Mouse (Mus musculus) neural tube, embryonic 13.5 days (tissue): ENCODE measurements at regions not wholly inside any gene's neighbourhood (a gene's known extent, or its start where the extent isn't known, plus 50 kb on each side); places are given as distances from the start of the nearest gene placed in this dataset.

Experiments
- ATAC-seq: fragments of 200-750 bp; cut with Nextera tagmentation; 2 replicates; pipeline ENCODE4 v1.8.0; 2017; ENCODE audit warnings: low read depth, mild to moderate bottlenecking, moderate TSS enrichment, moderate library complexity
- H3K27ac ChIP-seq: fragments of 300-500 bp; sonication (generic); replicated peaks from 2 replicates; pipeline ENCODE4 v1.5.1; 2015; ENCODE audit warnings: moderate library complexity, mild to moderate bottlenecking, inconsistent platforms
- H3K27me3 ChIP-seq: fragments of 300-500 bp; sonication (generic); 2 replicates; pipeline ENCODE4 v1.6.1; 2015; ENCODE audit warnings: mild to moderate bottlenecking, inconsistent platforms
- H3K36me3 ChIP-seq: fragments of 300-500 bp; sonication (generic); 2 replicates; pipeline ENCODE4 v1.6.1; 2015; ENCODE audit warnings: mild to moderate bottlenecking, inconsistent platforms
- H3K4me1 ChIP-seq: fragments of 300-500 bp; sonication (generic); replicated peaks from 2 replicates; pipeline ENCODE4 v1.6.1; 2015; ENCODE audit warnings: inconsistent platforms
- H3K4me2 ChIP-seq: fragments of 300-500 bp; sonication (generic); 2 replicates; pipeline ENCODE4 v1.6.1; 2015; ENCODE audit warnings: inconsistent platforms, mild to moderate bottlenecking, moderate library complexity
- H3K4me3 ChIP-seq: fragments of 300-500 bp; sonication (generic); 2 replicates; pipeline ENCODE4 v1.5.1; 2015; ENCODE audit warnings: mild to moderate bottlenecking, inconsistent platforms
- H3K9ac ChIP-seq: fragments of 300-500 bp; sonication (generic); 2 replicates; pipeline ENCODE4 v1.6.1; 2015; ENCODE audit warnings: moderate library complexity, mild to moderate bottlenecking, inconsistent platforms
- H3K9me3 ChIP-seq: fragments of 300-500 bp; sonication (generic); 2 replicates; pipeline ENCODE4 v1.6.1; 2016; ENCODE audit warnings: inconsistent platforms
- WGBS: fragments of 180-500 bp; shearing (Covaris S2); methylation state at CpG from one replicate; pipeline ENCODE4 v1.1.7; 2015; 5-methylcytosine and 5-hydroxymethylcytosine counted together

DNA sequence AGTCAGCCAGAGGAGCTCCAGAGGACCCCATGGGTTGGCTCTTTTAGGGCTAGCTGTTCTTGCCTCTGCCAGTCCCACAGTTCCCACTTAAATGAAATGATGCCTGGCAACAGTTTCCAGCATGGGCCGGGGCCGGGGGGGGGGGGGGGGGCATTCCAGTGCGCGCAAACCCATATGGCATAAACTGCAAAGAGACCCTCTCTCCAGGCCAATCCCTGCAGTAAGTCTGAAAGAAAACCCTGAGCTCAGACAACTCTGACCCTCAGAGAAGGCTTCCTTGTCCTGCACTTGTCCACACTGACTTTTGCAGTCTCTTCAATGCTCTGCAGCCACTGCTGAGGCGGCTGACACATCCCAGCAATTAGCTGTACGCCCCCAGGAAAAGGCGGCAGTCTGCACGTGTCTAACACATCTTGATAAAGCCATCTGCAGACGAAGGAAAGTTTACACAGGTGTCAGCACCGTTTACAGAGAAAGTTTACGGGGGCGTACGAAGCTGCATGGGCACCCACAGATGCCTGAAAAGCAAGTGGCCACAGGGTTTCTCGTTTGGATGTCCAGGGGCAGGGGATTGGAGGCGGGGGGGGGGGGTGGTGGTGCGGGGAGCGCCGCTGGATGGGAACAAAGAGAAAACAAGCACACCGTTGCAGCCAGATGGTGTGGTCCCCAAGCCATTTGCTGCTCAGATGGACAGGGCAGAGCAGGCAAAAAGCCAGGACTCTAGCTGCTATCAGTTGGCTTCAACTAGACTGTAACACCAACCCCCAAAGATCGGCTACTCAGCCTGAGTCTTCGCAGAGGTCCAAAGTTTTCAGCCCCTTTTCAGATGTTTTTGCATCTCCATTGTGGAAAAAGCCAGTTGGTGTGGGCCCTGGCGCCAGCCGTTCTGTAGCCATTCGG, 244.0 kb upstream of the Hs6st1 start:
- no peaks in the 10 kb centered on the region for H3K27me3 ChIP-seq
- WGBS, result 59% methylated on average over 22 of the region's 24 CpGs

DNA sequence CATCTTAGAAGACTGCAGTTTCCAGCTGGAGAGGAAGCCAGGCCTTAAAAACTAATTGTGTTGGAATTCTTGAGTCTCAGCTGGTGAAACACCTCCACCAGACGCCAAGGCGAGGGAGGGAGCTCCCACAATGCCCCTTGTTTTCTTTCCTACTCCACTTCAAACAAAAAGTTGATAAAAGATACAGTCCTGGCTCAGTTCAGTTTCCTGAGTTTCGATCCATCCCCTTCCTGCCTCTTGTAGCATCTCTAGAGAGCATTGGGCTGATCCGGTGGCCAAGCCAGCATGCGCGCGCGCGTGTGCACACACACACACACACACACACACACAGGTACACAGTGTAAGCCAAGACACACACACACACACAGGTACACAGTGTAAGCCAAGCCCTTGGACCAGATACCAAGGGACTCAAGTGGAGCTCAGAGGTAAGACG, 242.7 kb upstream of the Hs6st1 start:
- Histone ChIP-seq H3K36me3 (no peaks in the 10 kb centered on the region), H3K27ac (no peak overlapping the region), H3K9me3 (no peaks in the 10 kb centered on the region), H3K4me2 (no peak overlapping the region), H3K4me3 (no peak overlapping the region), H3K9ac (no peak overlapping the region), H3K4me1 (peaks cover 8% of the 10 kb centered on the region), H3K27me3 (no peaks in the 10 kb centered on the region)
- WGBS, result 81% methylated on average over 10 of the region's 10 CpGs
- ATAC-seq, result no peak

More for the DNA sequence above, 244.0 kb upstream of the Hs6st1 start:
- Histone ChIP-seq H3K9me3 (no peaks in the 10 kb centered on the region), H3K36me3 (no peaks in the 10 kb centered on the region), H3K9ac (no peak overlapping the region), H3K4me1 (peaks cover 8% of the 10 kb centered on the region), H3K4me2 (no peak overlapping the region), H3K4me3 (no peak overlapping the region), H3K27ac (no peak overlapping the region)
- ATAC-seq, result no peak

DNA sequence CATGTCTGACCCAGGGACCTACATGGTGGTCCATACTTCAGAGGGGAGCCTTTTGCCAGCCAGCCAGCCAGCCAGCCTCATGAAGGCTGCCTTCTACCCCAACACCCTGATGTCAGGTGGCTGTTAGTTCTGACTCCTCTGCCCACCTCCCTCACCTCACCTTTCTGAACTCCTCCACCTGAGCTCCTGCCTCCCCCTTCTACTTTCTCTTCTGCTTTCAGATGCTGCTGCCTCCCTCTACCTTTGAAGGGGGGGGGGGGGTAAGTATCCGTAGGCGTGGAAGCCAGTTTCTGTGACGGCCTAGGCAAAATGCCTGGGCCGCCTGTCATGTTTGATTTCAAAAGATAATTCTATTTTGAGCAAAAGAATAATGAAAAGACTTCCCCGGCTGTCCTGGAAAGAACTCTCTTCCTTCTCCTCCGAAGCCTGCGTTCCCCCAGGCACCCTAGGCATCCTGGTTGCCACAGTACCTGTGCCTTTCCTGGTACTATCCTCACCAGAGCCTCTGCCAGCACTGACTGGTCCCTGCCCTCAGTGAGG, 241.6 kb upstream of the Hs6st1 start:
- Histone ChIP-seq H3K27me3 (no peaks in the 10 kb centered on the region), H3K9me3 (no peaks in the 10 kb centered on the region), H3K4me2 (no peak overlapping the region), H3K4me1 (peaks cover 8% of the 10 kb centered on the region), H3K27ac (no peak overlapping the region), H3K9ac (no peak overlapping the region), H3K4me3 (no peak overlapping the region), H3K36me3 (no peaks in the 10 kb centered on the region)
- no peak for ATAC-seq
- WGBS, result 92% methylated on average over 7 of the region's 7 CpGs

DNA sequence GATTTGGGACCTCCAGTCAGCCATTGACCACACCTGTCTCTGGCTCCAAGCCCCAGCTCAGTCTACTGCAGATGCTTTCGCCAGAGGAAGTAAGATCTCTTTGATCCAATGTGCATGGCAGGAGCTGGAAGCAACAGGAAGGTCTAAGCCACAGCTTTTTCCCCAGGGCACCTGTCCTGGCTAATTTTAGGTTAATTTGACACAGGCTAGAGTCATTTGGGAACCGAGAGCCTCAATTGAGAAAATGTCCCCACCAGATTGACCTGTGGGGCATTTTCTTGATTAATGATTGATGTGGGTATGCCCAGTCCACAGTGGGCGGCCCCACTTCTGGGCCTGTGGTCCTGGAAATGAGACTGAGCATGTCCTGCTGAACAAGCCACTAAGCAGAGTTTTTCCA, 240.7 kb upstream of the Hs6st1 start:
- H3K36me3 ChIP-seq, result no peaks in the 10 kb centered on the region
- H3K27me3 ChIP-seq, result no peaks in the 10 kb centered on the region
- no peak overlapping the region for H3K4me2 ChIP-seq
- WGBS, result 62% methylated on average over 3 of the region's 3 CpGs
- no peak overlapping the region for H3K9ac ChIP-seq
- H3K4me3 ChIP-seq, result no peak overlapping the region
- no peak for ATAC-seq
- peaks cover 8% of the 10 kb centered on the region for H3K4me1 ChIP-seq
- H3K9me3 ChIP-seq, result no peaks in the 10 kb centered on the region
- H3K27ac ChIP-seq, result no peak overlapping the region

DNA sequence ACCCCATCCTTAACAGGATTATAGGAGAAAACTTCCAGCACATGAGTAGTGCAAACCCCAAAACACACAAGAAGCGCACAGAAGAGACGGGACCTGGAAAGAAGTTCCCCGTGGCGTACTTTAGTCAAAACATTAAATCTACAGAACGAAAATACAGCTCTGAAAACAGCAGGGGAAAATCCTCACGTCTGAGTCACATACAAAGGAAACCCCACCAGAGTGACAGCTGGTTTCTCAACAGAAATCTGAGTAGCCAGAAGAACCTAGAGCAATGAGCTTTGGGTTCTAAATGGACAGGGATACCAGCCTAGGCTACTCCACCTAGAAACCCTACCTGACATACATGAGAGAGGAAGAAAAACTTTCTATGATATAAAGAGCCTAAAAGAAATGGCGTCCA, 234.0 kb upstream of the Hs6st1 start:
- H3K4me3 ChIP-seq, result no peak overlapping the region
- no peaks in the 10 kb centered on the region for H3K36me3 ChIP-seq
- H3K9me3 ChIP-seq, result no peaks in the 10 kb centered on the region
- ATAC-seq, result no peak
- no peak overlapping the region for H3K9ac ChIP-seq
- H3K4me1 ChIP-seq, result no peaks in the 10 kb centered on the region
- no peak overlapping the region for H3K27ac ChIP-seq
- H3K27me3 ChIP-seq, result no peaks in the 10 kb centered on the region
- 81% methylated on average over 7 of the region's 7 CpGs for WGBS
- no peak overlapping the region for H3K4me2 ChIP-seq

DNA sequence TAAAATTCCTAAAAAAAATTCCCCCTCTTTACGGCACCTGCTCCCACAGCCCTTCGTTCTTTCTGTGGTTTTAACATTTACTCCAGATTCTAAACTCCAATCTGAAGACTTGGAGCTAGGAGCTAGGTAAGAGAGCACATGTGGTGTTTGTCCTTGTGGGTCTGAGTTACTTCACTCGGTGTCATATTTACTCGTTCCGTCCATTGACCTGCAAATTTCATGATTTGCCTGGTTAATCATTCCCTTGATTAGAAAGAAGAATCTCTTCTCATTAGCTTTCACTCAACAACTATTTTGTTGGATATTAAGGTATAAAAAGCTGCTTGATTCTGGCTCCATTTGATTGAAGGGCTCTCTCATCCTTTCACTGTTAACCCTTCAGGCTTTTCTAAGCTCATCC, 231.6 kb upstream of the Hs6st1 start:
- Histone ChIP-seq H3K9ac (no peak overlapping the region), H3K4me1 (no peaks in the 10 kb centered on the region), H3K4me3 (no peak overlapping the region), H3K4me2 (no peak overlapping the region), H3K9me3 (no peaks in the 10 kb centered on the region), H3K36me3 (no peaks in the 10 kb centered on the region), H3K27me3 (no peaks in the 10 kb centered on the region), H3K27ac (no peak overlapping the region)
- ATAC-seq, result no peak
- 91% methylated on average over 5 of the region's 5 CpGs for WGBS

DNA sequence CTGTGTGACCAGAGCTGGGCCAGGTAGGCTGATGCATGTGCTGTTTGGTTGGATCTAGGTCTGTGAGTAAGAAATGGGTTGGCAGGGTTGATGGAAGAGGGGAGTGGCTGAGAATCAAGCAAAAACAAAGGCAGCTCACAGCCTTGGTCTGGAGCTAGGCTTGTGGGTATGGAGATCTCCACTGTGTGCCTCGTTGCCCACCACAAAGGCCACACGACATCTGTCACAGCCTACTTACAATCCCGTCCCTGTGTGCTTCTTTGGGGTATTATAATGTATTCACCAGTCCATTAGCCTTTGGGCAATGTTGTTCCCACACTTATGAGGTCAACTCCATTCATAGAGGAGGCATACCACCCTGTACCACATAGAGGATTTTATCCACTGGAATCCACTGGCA, 229.6 kb upstream of the Hs6st1 start:
- no peak overlapping the region for H3K27ac ChIP-seq

DNA sequence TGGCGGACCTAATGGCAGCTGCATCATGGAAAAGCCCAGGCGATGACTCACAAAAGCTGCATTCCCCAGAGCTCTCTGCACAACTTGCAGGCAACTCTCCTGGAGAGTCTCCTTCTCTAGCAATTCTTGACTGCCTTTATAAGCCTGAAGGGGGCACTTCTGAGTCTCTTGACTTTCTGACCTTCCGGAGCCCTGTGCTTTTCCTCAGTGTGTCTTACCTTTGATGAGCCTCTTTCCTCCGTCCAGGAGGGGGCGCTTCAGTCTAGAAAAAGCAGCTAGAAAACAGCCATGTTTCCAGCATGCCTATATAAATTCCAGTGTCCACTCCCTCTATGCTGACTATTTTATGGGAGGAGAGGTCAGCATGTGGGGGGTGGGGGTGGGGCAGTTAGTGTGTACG, 228.8 kb upstream of the Hs6st1 start:
- Histone ChIP-seq H3K4me1 (no peaks in the 10 kb centered on the region), H3K27me3 (no peaks in the 10 kb centered on the region), H3K27ac (no peak overlapping the region), H3K4me3 (no peak overlapping the region), H3K9me3 (no peaks in the 10 kb centered on the region), H3K9ac (no peak overlapping the region), H3K4me2 (no peak overlapping the region), H3K36me3 (no peaks in the 10 kb centered on the region)
- 74% methylated on average over 6 of the region's 6 CpGs for WGBS
- ATAC-seq, result no peak

More for the DNA sequence above, 229.6 kb upstream of the Hs6st1 start:
- H3K4me2 ChIP-seq, result no peak overlapping the region
- WGBS, result 80% methylated on average over 3 of the region's 3 CpGs
- H3K36me3 ChIP-seq, result no peaks in the 10 kb centered on the region
- H3K9ac ChIP-seq, result no peak overlapping the region
- no peak overlapping the region for H3K4me3 ChIP-seq
- no peaks in the 10 kb centered on the region for H3K4me1 ChIP-seq
- H3K9me3 ChIP-seq, result no peaks in the 10 kb centered on the region
- no peaks in the 10 kb centered on the region for H3K27me3 ChIP-seq
- ATAC-seq, result no peak

DNA sequence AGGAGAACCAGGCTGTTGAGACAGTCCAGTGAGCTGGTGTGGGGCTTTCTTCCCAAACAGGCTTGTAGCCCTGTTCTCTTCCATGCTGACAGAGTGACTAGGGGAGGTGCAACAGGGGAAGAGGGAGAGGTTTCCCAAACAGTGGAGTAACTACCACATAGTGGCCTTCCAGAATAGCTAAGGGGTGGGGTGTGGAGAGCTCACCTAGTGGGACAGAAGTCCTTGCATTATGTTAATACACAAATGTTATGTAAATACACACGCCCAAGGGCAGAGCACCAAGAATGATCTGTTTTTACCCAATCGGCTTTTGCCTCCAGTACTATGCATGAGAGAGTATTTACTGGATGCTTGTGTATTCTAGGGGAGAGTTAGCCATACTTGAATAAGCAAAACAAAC, 226.6 kb upstream of the Hs6st1 start:
- ATAC-seq, result no peak
- no peaks in the 10 kb centered on the region for H3K27me3 ChIP-seq
- H3K9me3 ChIP-seq, result no peaks in the 10 kb centered on the region
- no peak overlapping the region for H3K4me3 ChIP-seq
- 87% methylated on average over 2 of the region's 2 CpGs for WGBS
- H3K4me2 ChIP-seq, result no peak overlapping the region
- H3K9ac ChIP-seq, result no peak overlapping the region
- H3K4me1 ChIP-seq, result no peaks in the 10 kb centered on the region
- no peaks in the 10 kb centered on the region for H3K36me3 ChIP-seq
- H3K27ac ChIP-seq, result no peak overlapping the region

DNA sequence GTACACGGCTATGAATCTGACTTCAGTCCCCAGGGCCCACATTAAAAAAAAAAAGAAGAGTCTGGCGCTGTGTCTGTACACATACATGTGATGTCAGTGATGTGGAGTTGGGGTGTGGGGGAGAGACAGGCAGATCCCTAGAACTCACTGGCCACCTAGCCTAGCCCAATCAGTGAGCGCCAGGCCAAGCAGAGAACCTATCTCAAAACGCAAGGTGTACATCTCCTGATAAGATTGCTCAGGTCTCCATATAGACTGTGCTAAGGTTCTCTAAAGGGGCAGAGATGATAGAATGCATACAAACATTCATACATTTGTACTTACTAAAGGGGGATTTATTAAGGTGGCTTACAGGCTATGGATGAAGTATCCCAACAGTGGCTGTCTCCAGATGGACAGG, 225.5 kb upstream of the Hs6st1 start:
- H3K27ac ChIP-seq, result no peak overlapping the region
- no peaks in the 10 kb centered on the region for H3K36me3 ChIP-seq
- no peaks in the 10 kb centered on the region for H3K27me3 ChIP-seq
- no peak for ATAC-seq
- H3K4me1 ChIP-seq, result no peaks in the 10 kb centered on the region
- H3K9ac ChIP-seq, result no peak overlapping the region
- WGBS, result 95% methylated on average over 4 of the region's 4 CpGs
- no peak overlapping the region for H3K4me3 ChIP-seq
- no peaks in the 10 kb centered on the region for H3K9me3 ChIP-seq
- H3K4me2 ChIP-seq, result no peak overlapping the region

DNA sequence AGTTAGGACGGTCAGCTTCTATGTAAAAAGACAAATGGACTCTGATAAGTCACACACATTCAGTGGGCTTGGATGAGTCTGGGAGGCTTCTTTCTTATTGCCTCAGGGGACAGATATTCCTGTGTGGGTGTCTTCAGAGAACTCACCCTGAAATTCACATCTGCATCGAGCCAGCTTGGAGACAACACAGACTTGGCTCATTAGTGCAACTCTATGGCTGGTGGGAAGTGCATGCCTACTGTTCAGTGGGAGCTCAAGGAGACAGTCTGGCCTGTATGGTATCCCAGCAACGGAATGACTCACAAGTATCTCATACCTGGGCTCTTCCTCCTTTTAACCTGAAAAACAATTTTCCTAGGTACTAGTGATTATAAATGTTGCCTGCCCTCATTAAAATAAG, 224.6 kb upstream of the Hs6st1 start:
- Histone ChIP-seq H3K9me3 (no peaks in the 10 kb centered on the region), H3K4me3 (no peak overlapping the region), H3K4me1 (no peaks in the 10 kb centered on the region), H3K36me3 (no peaks in the 10 kb centered on the region), H3K27me3 (no peaks in the 10 kb centered on the region), H3K4me2 (no peak overlapping the region), H3K27ac (no peak overlapping the region), H3K9ac (no peak overlapping the region)
- no peak for ATAC-seq
- 90% methylated on average over 3 of the region's 3 CpGs for WGBS

DNA sequence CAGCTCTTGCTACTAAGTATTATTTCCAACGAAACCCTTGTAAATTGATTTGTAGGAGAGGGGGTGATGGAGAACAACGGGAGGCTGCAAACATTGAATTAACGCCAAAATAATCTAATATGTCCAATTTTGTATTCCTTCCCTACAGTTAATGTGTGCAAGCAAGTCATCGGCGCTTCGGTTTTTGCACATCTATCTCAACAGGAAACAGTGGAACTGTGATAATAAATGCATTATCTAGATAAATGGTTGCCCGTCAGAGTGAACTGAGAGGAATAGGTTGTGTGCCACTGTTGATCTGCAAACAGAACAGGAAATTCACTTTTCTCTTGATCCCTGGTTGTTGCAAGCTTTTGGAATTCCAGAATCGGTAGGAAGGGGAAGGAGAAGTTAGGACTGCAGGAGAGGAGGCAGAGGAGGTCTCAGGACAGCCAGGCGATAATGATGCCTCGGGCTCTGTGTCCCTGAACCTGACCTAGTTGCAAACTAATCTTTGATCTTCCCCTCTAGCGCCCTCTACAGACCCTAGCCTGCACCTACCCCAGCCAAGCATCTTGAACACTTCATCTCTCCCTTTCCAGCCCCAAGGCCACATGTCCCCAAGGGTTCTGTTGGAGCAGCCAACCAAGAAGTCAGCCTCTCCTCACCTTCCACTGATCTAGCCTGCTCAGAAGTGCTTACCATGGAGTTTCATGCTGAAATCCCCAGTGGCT, 221.8 kb upstream of the Hs6st1 start:
- WGBS, result 66% methylated on average over 11 of the region's 11 CpGs
- Histone ChIP-seq H3K9me3 (no peaks in the 10 kb centered on the region), H3K27ac (no peak overlapping the region), H3K27me3 (no peaks in the 10 kb centered on the region), H3K36me3 (no peaks in the 10 kb centered on the region), H3K4me1 (no peaks in the 10 kb centered on the region), H3K4me2 (no peak overlapping the region), H3K4me3 (no peak overlapping the region), H3K9ac (no peak overlapping the region)
- no peak for ATAC-seq
